Mouse (Mus musculus) cerebellum, adult 2 months (tissue): ENCODE results near the gene Mthfd1.

ENCODE experiments used
- CTCF ChIP-seq: fragments of 200-500 bp; IDR thresholded peaks from 2 replicates; pipeline ENCODE4 v1.5.1; 2011; ENCODE audit warnings: low read depth, mild to moderate bottlenecking, control low read depth, low read length, moderate library complexity, borderline replicate concordance; ENCODE audit not compliant: insufficient read depth
- POLR2A ChIP-seq: fragments of 200-500 bp; IDR thresholded peaks from 2 replicates; pipeline ENCODE4 v1.6.1; 2011; ENCODE audit warnings: low read length, control low read depth, borderline replicate concordance; ENCODE audit not compliant: insufficient read depth

DNA sequence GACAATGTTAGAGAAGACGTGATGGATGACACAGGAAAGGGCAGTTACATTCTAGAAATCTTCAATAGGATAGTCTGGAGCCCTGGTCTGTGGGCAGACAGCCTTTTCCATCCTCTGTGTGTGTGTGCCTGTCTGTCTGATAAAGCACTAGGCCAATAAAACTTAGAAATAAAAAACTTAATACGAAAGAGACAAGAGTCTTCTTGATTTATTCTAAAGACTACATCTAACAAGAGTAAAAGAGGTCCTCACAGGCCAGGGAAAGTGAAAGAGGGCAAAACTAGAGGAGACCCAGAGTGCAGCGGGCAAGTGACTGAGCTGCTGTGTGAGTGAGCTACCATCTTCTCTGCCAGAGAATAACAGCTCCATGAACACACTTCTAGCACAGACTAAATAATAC lies 111.2 kb downstream of the Mthfd1 start:
- TF ChIP-seq CTCF (no peak), POLR2A (no peak)
